Mouse (Mus musculus): ENCODE data around the gene Pfas. TPM values are rescaled to one million over a fixed set of nuclear protein-coding genes. Genes with fewer than 3 reads are reported as not detected.
"Not testable (repeated sequence)": the region's sequence is repeated elsewhere in the genome, so short reads cannot be mapped to it uniquely, and the experiment has no call there.

The Pfas gene
- total RNA-seq, 2 experiments from 2014 or later: 7.3 to 7.4 TPM

GRCm38 (mm10) chr11:68973250-68974058 lies 34.8 kb downstream of the Pfas start:
- peak; percentile 94 for ATAC-seq (ENCODE audit: poor library complexity, severe bottlenecking)

- no peak for ATAC-seq (ENCODE audit: poor library complexity, severe bottlenecking)
Observed at GRCm38 (mm10) chr11:68970232-68970631, 38.0 kb downstream of the Pfas start.

- no peak for ATAC-seq (ENCODE audit: poor library complexity, severe bottlenecking)
Observed at GRCm38 (mm10) chr11:68968752-68969151, 39.5 kb downstream of the Pfas start.

DNA sequence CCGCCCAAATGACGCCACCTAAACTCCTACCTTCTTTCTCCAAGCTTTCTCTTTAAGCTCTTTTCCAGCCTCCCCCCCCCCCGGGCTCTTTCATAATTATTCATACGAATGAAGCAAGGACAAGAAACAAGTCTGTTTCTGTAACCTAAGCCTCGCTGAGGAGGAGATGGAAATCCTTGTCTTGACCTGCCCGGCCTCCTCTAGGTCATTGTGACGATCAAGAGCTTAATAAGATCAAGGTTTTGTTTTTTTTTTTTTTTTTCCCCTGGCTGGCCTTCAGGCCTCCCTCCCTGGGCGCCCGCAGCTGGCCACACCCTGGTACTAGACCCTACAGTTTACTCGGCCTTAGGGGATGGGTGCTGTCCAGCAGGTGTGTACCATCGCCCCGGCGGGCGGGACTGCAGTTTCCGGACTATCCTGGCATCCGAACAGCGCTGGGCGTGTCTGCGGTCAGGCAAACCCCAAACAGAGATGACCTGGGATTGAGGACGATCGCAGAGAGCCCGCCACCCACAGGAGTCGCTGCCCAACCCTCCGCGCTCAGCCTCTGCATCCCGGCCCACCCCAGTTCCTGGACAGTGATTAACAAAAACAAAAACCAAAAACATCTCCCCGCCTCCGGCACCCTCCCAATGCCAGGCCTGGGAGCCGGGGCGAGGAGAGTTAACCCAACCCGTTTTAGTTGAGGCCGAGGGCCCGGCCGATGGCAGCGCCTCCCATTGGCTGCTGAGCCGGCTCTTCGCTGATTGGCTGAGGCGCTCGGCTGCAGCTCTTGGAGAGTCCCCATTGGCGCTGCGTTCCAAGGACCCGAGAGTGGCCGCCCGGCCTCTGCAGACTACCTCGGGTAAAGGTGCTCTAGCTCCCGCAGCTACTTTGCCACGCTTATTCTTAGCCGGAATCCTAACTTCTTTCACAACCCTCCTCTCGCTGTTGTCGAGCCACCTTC lies 40.6 kb downstream of the Pfas start, which contains the start of gene Slc25a35:
Gene Slc25a35, plus strand, starts transcription at position 795 of the 946 bp plus-strand sequence.
- ATAC-seq (ENCODE audit: poor library complexity, severe bottlenecking): peak; percentile 96

- no peak for ATAC-seq (ENCODE audit: poor library complexity, severe bottlenecking)
Observed at GRCm38 (mm10) chr11:68966554-68966953, 41.7 kb downstream of the Pfas start.

- peak; percentile 48 for ATAC-seq (ENCODE audit: poor library complexity, severe bottlenecking)
Observed at GRCm38 (mm10) chr11:68965845-68966244, 42.4 kb downstream of the Pfas start.

DNA sequence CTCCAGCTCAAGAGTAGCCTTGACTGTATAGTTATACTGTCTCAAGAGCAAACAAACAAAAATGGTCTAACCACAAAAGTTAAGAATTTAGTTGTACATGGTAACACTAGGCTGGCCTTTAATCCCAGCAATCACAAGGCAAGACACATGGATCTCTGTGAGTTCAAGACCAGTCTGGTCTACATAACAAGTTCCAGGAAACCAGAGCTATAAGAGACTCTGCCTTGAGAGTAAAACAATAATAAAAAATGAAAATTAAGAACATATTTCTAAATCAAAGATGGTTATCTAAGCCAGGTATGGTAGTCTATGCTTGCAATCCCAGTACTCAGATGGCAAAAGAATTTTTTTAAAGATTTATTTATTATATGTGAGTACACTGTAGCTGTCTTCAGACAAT lies 43.2 kb downstream of the Pfas start:
- ATAC-seq (ENCODE audit: poor library complexity, severe bottlenecking): no peak

- no peak for ATAC-seq (ENCODE audit: poor library complexity, severe bottlenecking)
Observed at GRCm38 (mm10) chr11:68963405-68963804, 44.9 kb downstream of the Pfas start.

GRCm38 (mm10) chr11:68962159-68962558 lies 46.1 kb downstream of the Pfas start:
- ATAC-seq (ENCODE audit: poor library complexity, severe bottlenecking): not testable (repeated sequence)

GRCm38 (mm10) chr11:68961596-68961995 lies 46.7 kb downstream of the Pfas start:
- no peak for ATAC-seq (ENCODE audit: poor library complexity, severe bottlenecking)

- no peak for ATAC-seq (ENCODE audit: poor library complexity, severe bottlenecking)
Observed at GRCm38 (mm10) chr11:68957971-68958370, 50.3 kb downstream of the Pfas start.

DNA sequence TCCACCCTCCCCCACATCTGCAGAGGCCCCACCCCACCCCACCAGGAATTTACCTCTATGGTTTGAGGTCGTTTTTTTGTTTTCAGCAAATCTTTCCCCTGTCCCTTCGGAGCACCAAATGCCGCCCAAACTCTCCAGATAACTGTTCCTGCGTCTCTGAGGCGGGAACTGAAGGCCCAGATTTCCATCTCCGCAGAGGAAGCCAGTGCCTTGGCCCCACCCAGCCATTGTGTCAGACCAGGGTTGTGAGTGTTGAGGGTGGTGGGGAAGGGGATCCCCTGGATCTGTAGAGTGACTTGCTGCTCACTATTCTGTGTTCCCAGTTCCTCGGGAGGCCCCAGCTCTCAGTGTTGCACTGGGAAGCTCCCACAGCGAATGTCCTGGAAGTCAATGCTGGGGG lies 51.0 kb downstream of the Pfas start, which contains the start of gene Arhgef15:
Gene Arhgef15, minus strand, starts transcription at position 173 of the 400 bp plus-strand sequence.
- no peak for ATAC-seq (ENCODE audit: poor library complexity, severe bottlenecking)

DNA sequence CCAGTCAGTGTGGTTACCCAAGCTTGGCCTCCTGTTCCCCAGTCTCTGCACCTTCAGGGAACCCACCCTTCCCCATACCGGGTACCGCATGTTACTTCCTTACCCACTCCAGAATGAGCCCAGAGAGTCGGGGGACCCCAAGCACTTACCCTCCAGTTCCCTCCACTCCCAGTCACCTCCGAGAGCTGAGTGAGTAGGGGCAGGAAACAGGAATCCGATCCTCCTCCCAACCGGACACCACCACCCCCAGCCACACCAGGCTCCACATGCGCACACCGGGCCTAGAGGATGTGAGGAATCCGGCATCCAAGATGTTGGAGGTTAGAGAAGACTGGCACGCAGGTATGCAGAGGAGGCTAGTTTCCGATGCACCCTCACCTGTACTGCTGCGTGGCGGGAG lies 51.6 kb downstream of the Pfas start:
- no peak for ATAC-seq (ENCODE audit: poor library complexity, severe bottlenecking)

- ATAC-seq (ENCODE audit: poor library complexity, severe bottlenecking): no peak
Observed at GRCm38 (mm10) chr11:68956107-68956506, 52.2 kb downstream of the Pfas start.

- no peak for ATAC-seq (ENCODE audit: poor library complexity, severe bottlenecking)
Observed at GRCm38 (mm10) chr11:68955473-68955872, 52.8 kb downstream of the Pfas start.

- ATAC-seq (ENCODE audit: poor library complexity, severe bottlenecking): no peak
Observed at GRCm38 (mm10) chr11:68954408-68954807, 53.9 kb downstream of the Pfas start.

GRCm38 (mm10) chr11:68953903-68954302 lies 54.4 kb downstream of the Pfas start:
- ATAC-seq (ENCODE audit: poor library complexity, severe bottlenecking): no peak

DNA sequence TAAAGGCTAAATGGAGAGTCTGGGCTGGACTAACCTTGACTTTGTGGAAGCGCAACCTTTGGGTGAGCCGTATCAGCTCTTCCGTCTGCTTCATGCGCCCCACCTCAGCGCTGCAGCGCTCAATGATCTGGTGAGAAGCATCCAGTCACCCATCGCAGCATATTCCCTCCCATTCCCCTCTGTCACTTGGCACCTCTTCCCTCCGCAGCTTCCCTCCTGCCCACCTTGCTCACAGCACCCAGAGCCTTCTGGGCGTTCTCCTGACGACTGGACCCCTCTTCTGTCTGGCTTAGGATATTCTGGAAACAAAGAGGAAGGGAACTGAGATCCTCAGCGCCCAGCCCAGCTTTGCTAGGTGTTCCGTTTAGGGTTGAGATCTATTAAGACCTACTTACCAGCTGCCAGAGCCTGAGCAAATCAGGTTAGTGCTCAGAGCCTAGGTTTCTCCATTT lies 60.7 kb downstream of the Pfas start:
- ATAC-seq (ENCODE audit: poor library complexity, severe bottlenecking): no peak

DNA sequence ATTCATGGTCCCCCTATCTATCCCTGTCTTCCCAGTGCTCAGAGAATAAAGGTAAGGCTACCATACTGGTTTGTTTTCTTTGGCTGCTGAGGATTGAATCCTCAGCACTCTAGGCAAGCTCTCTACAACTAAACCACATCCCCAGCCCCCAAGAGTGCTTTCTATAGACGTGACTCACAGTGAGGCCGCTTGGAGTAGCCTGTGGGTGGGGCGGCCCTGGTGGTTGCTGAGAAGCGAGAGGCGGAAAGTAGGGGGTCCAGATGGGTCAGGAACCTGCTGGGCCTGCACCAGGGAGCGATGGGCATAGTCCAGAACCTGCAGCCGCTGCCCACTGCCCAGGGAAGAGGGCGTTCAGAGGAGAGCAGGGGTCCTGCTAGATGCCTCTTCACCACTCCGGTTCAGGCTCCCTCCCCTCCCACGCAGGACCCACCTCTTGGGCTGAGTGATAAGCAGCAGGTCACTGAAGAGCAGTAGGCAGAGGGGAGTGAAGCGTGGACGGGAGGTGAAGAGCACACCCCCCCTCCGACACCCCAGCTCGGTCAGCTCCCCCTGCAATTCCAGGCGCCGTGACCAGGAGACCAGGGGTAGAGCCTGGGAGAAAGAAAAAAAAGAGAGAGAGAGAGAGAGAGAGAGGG lies 61.3 kb downstream of the Pfas start:
- no peak for ATAC-seq (ENCODE audit: poor library complexity, severe bottlenecking)

- ATAC-seq (ENCODE audit: poor library complexity, severe bottlenecking): no peak
Observed at GRCm38 (mm10) chr11:68946001-68946400, 62.3 kb downstream of the Pfas start.

GRCm38 (mm10) chr11:68945245-68945644 lies 63.0 kb downstream of the Pfas start:
- ATAC-seq (ENCODE audit: poor library complexity, severe bottlenecking): no peak
